Mouse (Mus musculus) midbrain, embryonic 15.5 days (tissue): ENCODE data around the gene Tsc2. TPM values are rescaled to one million over a fixed set of nuclear protein-coding genes. Genes with fewer than 3 reads are reported as not detected.

Experiments
- ATAC-seq: fragments of 200-750 bp; cut with Nextera tagmentation; replicated peaks from 2 replicates; pipeline ENCODE4 v1.8.0; 2017; ENCODE audit warnings: moderate TSS enrichment
- H3K27ac ChIP-seq: fragments of 300-500 bp; sonication (generic); 2 replicates; pipeline ENCODE4 v1.5.1; 2015; ENCODE audit warnings: mild to moderate bottlenecking, inconsistent platforms
- H3K27me3 ChIP-seq: fragments of 300-500 bp; sonication (generic); replicated peaks from 2 replicates; pipeline ENCODE4 v1.6.1; 2015; ENCODE audit warnings: inconsistent platforms
- H3K36me3 ChIP-seq: fragments of 300-500 bp; sonication (generic); replicated peaks from 2 replicates; pipeline ENCODE4 v1.6.1; 2015; ENCODE audit warnings: inconsistent platforms
- H3K4me1 ChIP-seq: fragments of 300-500 bp; sonication (generic); 2 replicates; pipeline ENCODE4 v1.6.1; 2015; ENCODE audit warnings: inconsistent platforms
- H3K4me2 ChIP-seq: fragments of 300-500 bp; sonication (generic); 2 replicates; pipeline ENCODE4 v1.6.1; 2015; ENCODE audit warnings: inconsistent platforms, mild to moderate bottlenecking, moderate library complexity
- H3K4me3 ChIP-seq: fragments of 300-500 bp; sonication (generic); 2 replicates; pipeline ENCODE4 v1.5.1; 2015; ENCODE audit warnings: mild to moderate bottlenecking, inconsistent platforms
- H3K9ac ChIP-seq: fragments of 300-500 bp; sonication (generic); 2 replicates; pipeline ENCODE4 v1.6.1; 2015; ENCODE audit warnings: mild to moderate bottlenecking, inconsistent platforms
- H3K9me3 ChIP-seq: fragments of 300-500 bp; sonication (generic); 2 replicates; pipeline ENCODE4 v1.6.1; 2016; ENCODE audit warnings: inconsistent platforms
- WGBS: fragments of 180-500 bp; shearing (Covaris S2); methylation state at CpG from one replicate; pipeline ENCODE4 v1.1.7; 2015; ENCODE audit warnings: mixed read lengths; 5-methylcytosine and 5-hydroxymethylcytosine counted together
- polyA plus RNA-seq: library from polyadenylated mRNA; unstranded; fragments of >200 nt; fragmentation: Nextera tagmentation; extraction: Ambion mirVana; gene quantifications from 2 replicates; pipeline ENCODE4 v1.2.1, GENCODE M21; 2015

Gene Tsc2
- polyA plus RNA-seq, 1 experiment from 2014 or later = 89.6 TPM

DNA sequence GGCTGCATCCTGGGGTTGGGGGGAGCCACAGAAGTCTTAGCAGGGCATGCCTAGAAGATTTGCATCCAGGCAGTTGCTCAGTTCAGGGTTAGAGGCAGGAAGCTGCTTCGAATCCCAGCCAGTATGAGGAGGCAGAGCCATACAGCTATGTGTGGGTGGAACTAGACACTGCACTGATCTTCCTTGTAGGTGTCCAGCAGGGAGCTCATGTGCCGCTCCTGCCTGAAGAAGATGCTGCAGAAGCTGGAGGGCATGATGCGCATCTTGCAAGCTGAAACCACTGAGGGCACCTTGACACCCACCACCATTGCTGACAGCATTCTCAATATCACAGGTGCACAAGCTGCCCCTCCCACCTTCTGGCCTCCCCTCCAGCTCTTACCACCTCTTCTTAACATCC is 52.9 kb downstream of the Tsc2 start:
- Histone ChIP-seq H3K4me2 (no peak overlapping the region), H3K27ac (no peak overlapping the region), H3K4me3 (no peak overlapping the region), H3K4me1 (no peaks in the 10 kb centered on the region), H3K36me3 (peaks cover 51% of the 10 kb centered on the region; the same call in 1 of the 2 replicates), H3K9ac (no peak overlapping the region), H3K27me3 (no peaks in the 10 kb centered on the region), H3K9me3 (no peaks in the 10 kb centered on the region)
- 98% methylated on average over 3 of the region's 3 CpGs for WGBS
- ATAC-seq = no peak

DNA sequence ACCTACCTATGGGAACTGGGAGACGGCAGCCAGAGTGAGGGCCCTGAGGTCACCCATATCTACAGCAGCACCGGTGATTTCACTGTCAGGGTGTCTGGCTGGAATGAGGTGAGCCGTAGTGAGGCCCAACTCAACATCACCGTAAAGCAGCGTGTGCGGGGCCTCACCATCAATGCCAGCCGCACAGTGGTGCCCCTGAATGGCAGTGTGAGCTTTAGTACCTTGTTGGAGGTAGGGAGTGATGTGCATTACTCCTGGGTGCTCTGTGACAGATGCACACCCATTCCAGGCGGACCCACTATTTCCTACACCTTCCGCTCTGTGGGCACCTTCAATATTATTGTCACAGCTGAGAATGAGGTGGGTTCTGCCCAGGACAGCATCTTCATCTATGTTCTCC is 58.6 kb downstream of the Tsc2 start:
- Histone ChIP-seq H3K4me3 (no peak overlapping the region), H3K4me1 (no peaks in the 10 kb centered on the region), H3K9ac (no peak overlapping the region), H3K27ac (no peak overlapping the region), H3K4me2 (no peak overlapping the region), H3K27me3 (no peaks in the 10 kb centered on the region), H3K36me3 (peaks cover 37% of the 10 kb centered on the region; the same call in 1 of the 2 replicates), H3K9me3 (no peaks in the 10 kb centered on the region)
- ATAC-seq = no peak
- WGBS = 94% methylated on average over 9 of the region's 9 CpGs

DNA sequence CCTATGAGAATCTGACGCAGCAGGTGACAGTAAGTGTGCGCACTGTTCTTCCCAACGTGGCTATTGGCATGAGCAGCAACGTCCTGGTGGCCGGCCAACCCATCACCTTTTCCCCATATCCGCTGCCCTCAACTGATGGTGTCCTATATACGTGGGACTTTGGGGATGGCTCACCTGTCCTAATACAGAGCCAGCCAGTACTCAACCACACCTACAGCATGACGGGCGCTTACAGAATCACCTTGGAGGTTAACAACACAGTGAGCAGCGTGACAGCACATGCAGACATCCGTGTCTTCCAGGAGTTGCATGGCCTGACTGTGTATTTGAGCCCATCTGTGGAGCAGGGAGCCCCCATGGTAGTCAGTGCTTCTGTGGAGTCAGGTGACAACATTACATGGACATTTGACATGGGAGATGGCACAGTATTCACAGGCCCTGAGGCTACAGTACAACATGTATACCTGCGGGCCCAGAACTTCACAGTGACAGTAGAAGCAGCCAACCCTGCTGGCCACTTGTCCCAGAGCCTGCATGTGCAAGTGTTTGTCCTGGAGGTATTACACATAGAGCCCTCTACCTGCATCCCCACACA is 59.7 kb downstream of the Tsc2 start:
- Histone ChIP-seq H3K27ac (no peak overlapping the region), H3K9me3 (no peaks in the 10 kb centered on the region), H3K9ac (no peak overlapping the region), H3K4me1 (no peaks in the 10 kb centered on the region), H3K4me2 (no peak overlapping the region), H3K36me3 (peaks cover 31% of the 10 kb centered on the region; the same call in 1 of the 2 replicates), H3K4me3 (no peak overlapping the region), H3K27me3 (no peaks in the 10 kb centered on the region)
- ATAC-seq = no peak
- 97% methylated on average over 12 of the region's 12 CpGs for WGBS

DNA sequence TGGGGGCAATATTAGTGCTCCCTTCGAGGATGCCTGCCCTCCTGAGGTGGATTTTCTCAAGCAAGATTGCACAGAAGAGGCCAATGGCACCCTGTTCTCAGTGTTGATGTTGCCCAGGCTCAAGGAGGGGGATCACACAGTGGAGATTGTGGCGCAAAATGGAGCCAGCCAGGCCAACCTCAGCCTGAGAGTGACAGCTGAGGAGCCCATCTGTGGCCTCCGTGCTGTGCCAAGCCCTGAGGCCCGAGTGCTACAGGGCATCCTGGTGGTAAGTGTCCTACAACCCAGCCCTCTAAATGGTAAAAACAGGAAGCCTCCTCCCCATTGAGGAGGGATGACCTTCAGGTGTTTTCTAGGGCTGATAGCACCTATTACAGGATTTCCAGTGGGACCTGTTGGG is 62.6 kb downstream of the Tsc2 start:
- H3K27ac ChIP-seq = no peak overlapping the region
- no peak overlapping the region for H3K9ac ChIP-seq
- peaks cover 5% of the 10 kb centered on the region; the same call in 1 of the 2 replicates for H3K4me1 ChIP-seq
- no peak for ATAC-seq
- H3K4me2 ChIP-seq = no peak overlapping the region
- H3K36me3 ChIP-seq = peaks cover 25% of the 10 kb centered on the region; the same call in 1 of the 2 replicates
- no peak overlapping the region for H3K4me3 ChIP-seq
- H3K9me3 ChIP-seq = no peaks in the 10 kb centered on the region
- no peaks in the 10 kb centered on the region for H3K27me3 ChIP-seq
- WGBS = 96% methylated on average over 4 of the region's 4 CpGs

DNA sequence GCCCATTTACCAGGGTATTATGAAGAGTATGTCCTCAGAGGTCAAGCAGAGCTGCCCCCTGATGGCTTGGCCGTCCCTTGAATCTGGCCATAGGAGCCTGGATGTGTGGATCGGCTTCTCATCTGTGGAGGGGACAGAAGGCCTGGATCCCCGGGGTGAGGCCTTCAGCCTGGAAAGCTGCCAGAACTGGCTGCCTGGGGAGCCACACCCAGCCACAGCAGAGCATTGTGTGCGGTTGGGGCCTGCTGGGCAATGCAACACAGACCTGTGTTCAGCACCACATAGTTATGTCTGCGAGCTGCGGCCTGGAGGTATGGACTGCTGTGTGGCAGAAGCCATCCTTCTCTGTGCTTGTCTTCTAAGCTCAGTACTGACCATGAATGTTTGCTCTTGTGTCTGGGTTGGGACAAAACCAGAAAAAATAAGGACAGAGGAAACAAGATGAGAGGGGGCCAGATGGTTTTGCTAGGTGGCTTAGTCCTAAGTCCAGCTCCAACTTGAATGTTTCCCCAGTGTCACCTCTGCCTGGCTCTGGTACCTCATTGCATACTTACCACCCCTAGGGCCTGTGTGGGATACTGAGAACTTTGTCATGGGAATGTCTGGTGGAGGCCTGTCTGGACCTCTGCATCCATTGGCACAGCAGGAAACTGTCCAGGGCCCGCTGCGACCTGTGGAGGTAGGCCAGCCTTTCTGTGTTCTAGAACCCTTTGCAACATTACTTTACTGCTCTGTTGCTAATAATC is 65.2 kb downstream of the Tsc2 start:
- Histone ChIP-seq H3K9ac (no peak overlapping the region), H3K9me3 (no peaks in the 10 kb centered on the region), H3K4me2 (no peak overlapping the region), H3K36me3 (peaks cover 14% of the 10 kb centered on the region; the same call in 1 of the 2 replicates), H3K27ac (no peak overlapping the region), H3K27me3 (no peaks in the 10 kb centered on the region), H3K4me3 (no peak overlapping the region), H3K4me1 (peaks cover 5% of the 10 kb centered on the region; the same call in 1 of the 2 replicates)
- no peak for ATAC-seq
- WGBS = 69% methylated on average over 8 of the region's 8 CpGs

DNA sequence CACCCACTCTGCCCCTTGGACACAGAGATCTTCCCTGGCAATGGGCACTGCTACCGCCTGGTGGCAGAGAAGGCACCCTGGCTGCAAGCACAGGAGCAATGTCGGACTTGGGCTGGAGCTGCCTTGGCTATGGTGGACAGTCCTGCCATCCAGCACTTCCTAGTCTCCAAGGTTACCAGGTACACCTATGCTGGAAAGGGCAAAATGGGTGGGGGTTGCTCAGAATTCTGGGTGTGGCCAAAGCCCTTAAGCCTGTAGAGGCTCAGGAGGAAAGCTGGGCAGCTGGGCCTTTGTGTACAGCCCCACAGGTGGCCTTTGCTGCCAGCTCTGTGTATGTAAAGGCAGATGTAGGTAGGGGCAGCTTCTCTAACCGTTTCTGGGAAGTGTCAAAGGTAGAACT is 66.6 kb downstream of the Tsc2 start:
- Histone ChIP-seq H3K4me1 (peaks cover 5% of the 10 kb centered on the region; the same call in 1 of the 2 replicates), H3K4me3 (no peak overlapping the region), H3K9ac (no peak overlapping the region), H3K36me3 (peaks cover 14% of the 10 kb centered on the region; the same call in 1 of the 2 replicates), H3K27ac (no peak overlapping the region), H3K4me2 (no peak overlapping the region), H3K27me3 (no peaks in the 10 kb centered on the region), H3K9me3 (no peaks in the 10 kb centered on the region)
- 67% methylated on average over 3 of the region's 3 CpGs for WGBS
- peak; percentile 37; the same call in 1 of the 2 replicates for ATAC-seq

DNA sequence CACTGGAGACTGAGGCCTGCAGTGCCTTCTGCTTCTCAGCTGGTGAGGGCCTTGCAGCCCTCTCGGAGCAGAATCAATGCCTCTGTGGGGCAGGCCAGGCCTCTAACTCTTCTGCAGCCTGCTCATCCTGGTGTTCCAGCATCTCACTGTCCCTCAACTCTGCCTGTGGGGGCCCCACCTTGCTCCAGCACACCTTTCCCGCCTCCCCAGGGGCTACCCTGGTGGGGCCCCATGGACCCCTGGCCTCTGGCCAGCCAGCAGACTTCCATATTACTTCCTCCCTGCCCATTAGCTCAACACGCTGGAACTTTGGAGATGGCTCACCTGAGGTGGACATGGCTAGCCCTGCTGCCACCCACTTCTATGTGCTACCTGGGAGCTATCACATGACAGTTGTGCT is 67.3 kb downstream of the Tsc2 start:
- H3K9me3 ChIP-seq = no peaks in the 10 kb centered on the region
- 86% methylated on average over 3 of the region's 3 CpGs for WGBS
- H3K27me3 ChIP-seq = no peaks in the 10 kb centered on the region
- H3K4me1 ChIP-seq = peaks cover 5% of the 10 kb centered on the region; the same call in 1 of the 2 replicates
- peaks cover 14% of the 10 kb centered on the region; the same call in 1 of the 2 replicates for H3K36me3 ChIP-seq
- no peak overlapping the region for H3K4me2 ChIP-seq
- no peak overlapping the region for H3K27ac ChIP-seq
- no peak overlapping the region for H3K4me3 ChIP-seq
- ATAC-seq = no peak
- no peak overlapping the region for H3K9ac ChIP-seq

DNA sequence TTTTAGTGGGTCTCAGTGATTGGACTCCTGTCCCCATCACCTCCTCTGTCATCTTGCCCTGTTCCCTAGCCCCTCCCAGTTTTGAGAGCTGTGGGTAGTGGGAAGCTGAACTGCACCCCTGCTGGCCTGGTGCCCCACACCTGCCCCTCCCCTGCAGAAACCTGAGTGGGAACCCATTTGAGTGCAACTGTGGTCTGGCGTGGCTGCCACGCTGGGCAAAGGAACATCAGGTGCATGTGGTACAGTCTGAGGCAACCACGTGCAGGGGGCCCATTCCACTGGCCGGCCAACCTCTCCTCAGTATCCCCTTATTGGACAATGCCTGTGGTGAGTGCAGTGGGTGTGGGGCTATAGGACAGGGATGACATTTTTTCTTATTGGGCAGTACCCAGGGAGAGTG is 68.0 kb downstream of the Tsc2 start:
- H3K27ac ChIP-seq = no peak overlapping the region
- H3K4me3 ChIP-seq = no peak overlapping the region
- no peaks in the 10 kb centered on the region for H3K9me3 ChIP-seq
- no peaks in the 10 kb centered on the region for H3K27me3 ChIP-seq
- peaks cover 7% of the 10 kb centered on the region; the same call in 1 of the 2 replicates for H3K36me3 ChIP-seq
- H3K4me2 ChIP-seq = no peak overlapping the region
- no peak overlapping the region for H3K9ac ChIP-seq
- ATAC-seq = no peak
- peaks cover 7% of the 10 kb centered on the region for H3K4me1 ChIP-seq
- 90% methylated on average over 4 of the region's 4 CpGs for WGBS

DNA sequence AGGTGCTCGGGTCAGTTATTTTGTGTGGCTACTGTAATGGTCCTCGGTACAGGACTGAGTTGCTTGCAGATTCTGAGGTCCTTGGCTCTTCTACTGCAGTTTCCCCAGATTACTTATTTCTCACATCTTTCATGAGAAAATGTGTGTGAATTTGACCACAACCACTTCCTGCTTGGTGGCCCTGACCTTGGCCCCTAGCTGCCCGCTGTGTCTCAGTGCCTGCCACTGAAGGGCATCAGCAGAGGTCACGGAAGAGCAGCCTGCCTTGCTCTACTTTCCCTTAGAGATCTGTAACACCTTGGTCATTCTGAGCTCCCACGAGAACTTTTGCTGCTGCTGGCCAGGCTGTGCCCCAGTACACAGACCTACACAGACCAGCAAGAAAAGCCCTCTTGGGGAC is 68.8 kb downstream of the Tsc2 start:
- no peak overlapping the region for H3K27ac ChIP-seq
- no peaks in the 10 kb centered on the region for H3K27me3 ChIP-seq
- WGBS = 89% methylated on average over 5 of the region's 5 CpGs
- peaks cover 14% of the 10 kb centered on the region for H3K4me1 ChIP-seq
- no peaks in the 10 kb centered on the region for H3K9me3 ChIP-seq
- no peak overlapping the region for H3K4me2 ChIP-seq
- ATAC-seq = no peak
- no peaks in the 10 kb centered on the region for H3K36me3 ChIP-seq
- H3K9ac ChIP-seq = no peak overlapping the region
- H3K4me3 ChIP-seq = no peak overlapping the region

DNA sequence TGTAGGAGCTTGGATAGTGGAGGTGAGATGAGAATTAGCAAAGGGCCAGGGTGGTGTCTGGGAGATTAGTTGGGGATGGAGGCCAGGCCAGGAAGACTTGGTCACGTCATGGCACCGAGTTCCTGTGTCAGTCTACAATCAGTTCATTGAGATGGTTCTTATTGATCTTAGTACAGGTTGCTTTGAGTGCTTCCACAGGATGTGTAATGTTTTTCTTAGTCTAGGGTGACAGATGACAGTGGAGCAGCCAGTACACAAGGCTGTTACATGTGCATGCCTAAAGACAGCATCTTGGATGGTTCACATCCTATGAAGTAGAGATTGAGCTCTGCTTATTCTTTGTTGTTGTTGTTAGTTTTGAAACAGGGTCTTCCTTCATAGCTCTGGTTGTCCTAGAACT is 70.8 kb downstream of the Tsc2 start:
- H3K4me1 ChIP-seq = peaks cover 19% of the 10 kb centered on the region
- H3K9ac ChIP-seq = no peak overlapping the region
- ATAC-seq = no peak
- no peaks in the 10 kb centered on the region for H3K9me3 ChIP-seq
- H3K4me3 ChIP-seq = no peak overlapping the region
- no peaks in the 10 kb centered on the region for H3K36me3 ChIP-seq
- no peak overlapping the region for H3K27ac ChIP-seq
- WGBS = 96% methylated on average over 2 of the region's 2 CpGs
- H3K27me3 ChIP-seq = no peaks in the 10 kb centered on the region
- H3K4me2 ChIP-seq = no peak overlapping the region

DNA sequence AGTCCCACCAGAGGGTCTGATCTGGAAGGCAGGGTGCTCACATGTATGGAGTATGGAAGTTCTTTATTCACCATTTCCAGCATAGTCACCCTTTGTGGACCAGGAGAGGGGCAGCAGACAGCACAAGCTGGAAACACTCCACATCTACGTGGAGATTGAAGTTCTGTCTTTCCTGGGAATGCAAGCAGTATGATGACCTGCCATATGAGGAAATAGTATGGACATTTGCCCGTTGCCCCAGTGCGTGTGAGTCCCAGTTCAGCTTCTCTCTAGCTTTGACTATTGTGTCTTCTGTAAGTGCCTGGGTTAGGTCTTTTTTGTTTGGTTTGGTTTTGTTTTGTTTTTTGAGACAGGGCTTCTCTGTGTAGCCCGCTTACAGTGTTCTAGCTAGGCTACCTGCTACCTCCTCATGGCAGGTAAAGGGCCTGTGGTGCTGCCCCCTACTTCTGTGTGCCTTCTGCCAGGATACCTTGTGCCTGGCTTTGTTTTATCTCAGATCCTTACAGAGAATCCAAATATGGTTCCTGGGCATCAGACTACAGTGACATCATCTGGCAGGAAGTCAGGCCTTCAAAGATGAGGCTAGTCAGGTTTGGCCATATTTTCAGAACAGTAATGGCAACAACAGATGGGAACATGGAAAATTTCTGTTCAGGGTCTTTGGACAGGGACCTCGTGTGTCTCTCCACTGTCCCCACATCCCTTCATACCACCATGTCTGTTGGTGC is 72.0 kb downstream of the Tsc2 start:
- Histone ChIP-seq H3K4me3 (no peak overlapping the region), H3K4me1 (peaks cover 22% of the 10 kb centered on the region), H3K4me2 (no peak overlapping the region), H3K36me3 (no peaks in the 10 kb centered on the region), H3K27ac (no peak overlapping the region), H3K9me3 (no peaks in the 10 kb centered on the region), H3K27me3 (no peaks in the 10 kb centered on the region), H3K9ac (no peak overlapping the region)
- ATAC-seq = no peak
- WGBS = 93% methylated on average over 5 of the region's 5 CpGs

DNA sequence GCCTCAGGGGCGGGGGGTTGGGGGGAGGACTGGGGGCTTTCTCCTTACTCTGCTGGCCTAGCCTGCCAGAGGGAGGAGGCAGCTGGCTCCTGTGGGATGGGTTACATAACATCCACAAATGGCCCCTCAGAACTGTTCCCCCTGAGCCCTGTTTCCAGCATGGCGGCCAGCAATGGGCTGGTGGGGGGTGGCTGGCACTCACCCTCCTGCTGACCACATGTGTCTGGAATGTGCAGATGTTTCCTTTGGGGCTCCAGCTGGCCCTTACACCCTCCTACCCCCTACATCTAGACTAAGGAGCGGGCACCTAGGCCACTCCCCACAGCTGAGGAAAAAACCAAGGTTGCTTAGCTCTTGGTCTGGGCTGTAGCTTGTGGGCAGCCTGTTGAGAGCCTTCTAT is 73.3 kb downstream of the Tsc2 start:
- Histone ChIP-seq H3K4me3 (no peak overlapping the region), H3K36me3 (no peaks in the 10 kb centered on the region), H3K4me1 (peaks cover 22% of the 10 kb centered on the region), H3K27ac (peak overlapping the region; percentile 75), H3K27me3 (no peaks in the 10 kb centered on the region), H3K4me2 (no peak overlapping the region), H3K9ac (no peak overlapping the region), H3K9me3 (no peaks in the 10 kb centered on the region)
- ATAC-seq = no peak
- WGBS = 51% methylated on average over 3 of the region's 3 CpGs
